Mouse (Mus musculus) liver, embryonic 15.5 days (tissue): ENCODE measurements at regions not wholly inside any gene's neighbourhood (a gene's known extent, or its start where the extent isn't known, plus 50 kb on each side); places are given as distances from the start of the nearest gene placed in this dataset.

Experiments
- ATAC-seq: fragments of 200-750 bp; cut with Nextera tagmentation; 2 replicates; pipeline ENCODE4 v1.8.0; 2017; ENCODE audit warnings: moderate number of reproducible peaks, mild to moderate bottlenecking, moderate library complexity; ENCODE audit not compliant: insufficient read depth
- H3K27ac ChIP-seq: fragments of 300-500 bp; sonication (generic); replicated peaks from 2 replicates; pipeline ENCODE4 v1.5.1; 2015; ENCODE audit warnings: mild to moderate bottlenecking, inconsistent platforms
- H3K27me3 ChIP-seq: fragments of 300-500 bp; sonication (generic); 2 replicates; pipeline ENCODE4 v1.6.1; 2015; ENCODE audit warnings: mild to moderate bottlenecking, inconsistent platforms
- H3K36me3 ChIP-seq: fragments of 300-500 bp; sonication (generic); replicated peaks from 2 replicates; pipeline ENCODE4 v1.6.1; 2015; ENCODE audit warnings: moderate library complexity, mild to moderate bottlenecking, inconsistent platforms
- H3K4me1 ChIP-seq: fragments of 300-500 bp; sonication (generic); replicated peaks from 2 replicates; pipeline ENCODE4 v1.6.1; 2015; ENCODE audit warnings: inconsistent platforms
- H3K4me2 ChIP-seq: fragments of 300-500 bp; sonication (generic); 2 replicates; pipeline ENCODE4 v1.6.1; 2015; ENCODE audit warnings: moderate library complexity, mild to moderate bottlenecking, inconsistent platforms
- H3K4me3 ChIP-seq: fragments of 300-500 bp; sonication (generic); replicated peaks from 2 replicates; pipeline ENCODE4 v1.5.1; 2015; ENCODE audit warnings: mild to moderate bottlenecking, inconsistent platforms
- H3K9ac ChIP-seq: fragments of 300-500 bp; sonication (generic); 2 replicates; pipeline ENCODE4 v1.6.1; 2015; ENCODE audit warnings: moderate library complexity, mild to moderate bottlenecking, inconsistent platforms
- H3K9me3 ChIP-seq: fragments of 300-500 bp; sonication (generic); replicated peaks from 2 replicates; pipeline ENCODE4 v1.6.1; 2016; ENCODE audit warnings: inconsistent platforms
- WGBS: fragments of 180-500 bp; shearing (Covaris S2); methylation state at CpG from one replicate; pipeline ENCODE4 v1.1.7; 2015; ENCODE audit warnings: mixed read lengths; ENCODE audit not compliant: insufficient replicate concordance; 5-methylcytosine and 5-hydroxymethylcytosine counted together

GRCm38 (mm10) chr13:54285968-54286367, 85.2 kb upstream of the Cplx2 start:
- H3K9ac ChIP-seq: no peak overlapping the region
- 66% methylated on average over 10 of the region's 10 CpGs for WGBS
- peaks cover 12% of the 10 kb centered on the region; the same call in 1 of the 2 replicates for H3K27me3 ChIP-seq
- no peak overlapping the region for H3K4me3 ChIP-seq
- no peaks in the 10 kb centered on the region for H3K36me3 ChIP-seq
- no peak overlapping the region for H3K27ac ChIP-seq
- H3K4me1 ChIP-seq: no peaks in the 10 kb centered on the region
- H3K9me3 ChIP-seq: no peaks in the 10 kb centered on the region
- no peak for ATAC-seq
- no peak overlapping the region for H3K4me2 ChIP-seq

DNA sequence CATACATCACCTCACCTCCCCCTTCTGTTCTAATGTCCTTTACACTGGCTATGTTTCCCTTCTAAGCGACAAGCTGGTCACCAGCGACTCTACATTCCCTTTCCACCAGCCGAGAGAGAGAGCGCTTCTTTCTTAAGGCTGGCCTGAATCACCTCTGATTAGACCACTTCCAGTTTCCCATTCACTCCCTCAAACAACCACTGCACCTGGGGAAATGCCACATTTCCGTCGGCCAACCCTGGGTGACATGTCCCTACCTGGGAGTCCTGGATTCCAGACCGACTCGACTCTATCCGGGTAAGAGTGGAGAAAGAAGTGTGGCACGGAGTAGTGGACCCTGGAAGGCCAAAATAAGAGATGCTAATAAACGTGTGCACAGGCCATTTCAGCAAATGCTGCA, 84.5 kb upstream of the Cplx2 start:
- Histone ChIP-seq H3K27me3 (peaks cover 11% of the 10 kb centered on the region; the same call in 1 of the 2 replicates), H3K27ac (no peak overlapping the region), H3K9me3 (no peaks in the 10 kb centered on the region), H3K9ac (no peak overlapping the region), H3K4me2 (no peak overlapping the region), H3K4me1 (no peaks in the 10 kb centered on the region), H3K4me3 (no peak overlapping the region), H3K36me3 (no peaks in the 10 kb centered on the region)
- ATAC-seq: no peak
- WGBS: 71% methylated on average over 11 of the region's 11 CpGs

- H3K27ac ChIP-seq: no peak overlapping the region
- H3K9ac ChIP-seq: no peak overlapping the region
- no peak overlapping the region for H3K4me3 ChIP-seq
- H3K27me3 ChIP-seq: no peaks in the 10 kb centered on the region
- H3K36me3 ChIP-seq: no peaks in the 10 kb centered on the region
- no peak overlapping the region for H3K4me2 ChIP-seq
- no peak for ATAC-seq
- WGBS: 76% methylated on average over 9 of the region's 9 CpGs
- H3K4me1 ChIP-seq: no peaks in the 10 kb centered on the region
- no peaks in the 10 kb centered on the region for H3K9me3 ChIP-seq
Measured at GRCm38 (mm10) chr13:54290066-54290465, 81.1 kb upstream of the Cplx2 start.

- H3K9ac ChIP-seq: no peak overlapping the region
- no peak overlapping the region for H3K4me3 ChIP-seq
- H3K27ac ChIP-seq: no peak overlapping the region
- no peaks in the 10 kb centered on the region for H3K27me3 ChIP-seq
- no peaks in the 10 kb centered on the region for H3K36me3 ChIP-seq
- WGBS: 57% methylated on average over 6 of the region's 6 CpGs
- ATAC-seq: no peak
- no peaks in the 10 kb centered on the region for H3K4me1 ChIP-seq
- H3K4me2 ChIP-seq: no peak overlapping the region
- no peaks in the 10 kb centered on the region for H3K9me3 ChIP-seq
Measured at GRCm38 (mm10) chr13:54292394-54292793, 78.8 kb upstream of the Cplx2 start.

DNA sequence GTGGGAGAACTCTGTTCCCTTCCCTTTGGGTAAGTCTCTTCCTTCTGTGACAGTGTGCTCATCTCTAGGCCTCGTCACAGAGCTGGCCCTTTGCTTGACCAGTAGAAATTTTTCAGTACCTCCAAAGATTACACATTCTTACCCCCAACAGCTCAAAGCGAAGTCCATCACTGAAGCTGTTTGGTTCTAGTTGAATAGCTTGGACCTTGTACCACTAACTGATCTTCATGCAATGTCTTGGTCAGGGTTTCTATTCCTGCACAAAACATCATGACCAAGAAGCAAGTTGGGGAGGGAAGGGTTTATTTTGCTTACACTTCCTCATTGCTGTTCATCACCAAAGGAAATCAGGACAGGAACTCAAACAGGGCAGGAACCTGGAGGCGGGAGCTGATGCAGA, 78.1 kb upstream of the Cplx2 start:
- H3K27ac ChIP-seq: no peak overlapping the region
- H3K36me3 ChIP-seq: no peaks in the 10 kb centered on the region
- no peaks in the 10 kb centered on the region for H3K9me3 ChIP-seq
- H3K4me1 ChIP-seq: no peaks in the 10 kb centered on the region
- H3K4me2 ChIP-seq: no peak overlapping the region
- no peak overlapping the region for H3K4me3 ChIP-seq
- H3K9ac ChIP-seq: no peak overlapping the region
- ATAC-seq: no peak
- no peaks in the 10 kb centered on the region for H3K27me3 ChIP-seq
- WGBS: 42% methylated on average over 3 of the region's 3 CpGs

DNA sequence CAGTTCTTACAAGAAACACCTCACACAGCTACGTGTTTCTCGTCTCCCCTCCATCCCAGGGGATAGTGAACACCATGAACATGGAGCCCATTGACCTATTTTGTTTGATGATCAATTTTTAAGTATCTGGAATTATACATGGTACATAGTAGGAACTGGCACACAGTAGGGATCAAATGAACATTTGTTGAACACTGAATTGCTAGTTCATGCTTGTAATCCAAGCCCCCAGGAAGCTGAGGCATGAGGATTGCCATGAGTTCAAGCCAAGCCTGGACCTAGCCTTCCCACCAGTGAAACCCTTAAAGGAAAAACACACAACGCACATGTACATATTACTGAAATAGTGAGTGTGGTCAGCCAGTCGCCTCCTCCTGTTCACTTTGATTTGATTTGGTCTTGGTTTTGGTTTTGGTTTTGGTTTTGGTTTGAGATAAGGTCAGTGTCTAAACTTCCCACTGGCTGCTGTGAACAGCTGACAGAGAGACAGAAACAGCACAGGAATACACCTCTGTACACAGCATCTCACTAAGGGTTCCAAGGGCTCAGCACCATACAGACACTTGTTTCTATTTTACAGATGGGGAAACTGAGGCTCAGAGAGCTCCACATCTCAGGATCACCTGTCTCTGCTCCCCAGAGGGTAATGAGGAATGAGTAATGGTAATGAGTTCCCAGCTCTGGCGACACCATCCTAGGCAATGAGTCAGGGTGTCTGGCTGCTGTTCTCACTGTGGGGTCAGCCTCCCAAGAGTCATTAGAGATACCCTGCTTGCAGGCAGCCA, 75.5 kb upstream of the Cplx2 start:
- Histone ChIP-seq H3K4me2 (no peak overlapping the region), H3K36me3 (no peaks in the 10 kb centered on the region), H3K9me3 (no peaks in the 10 kb centered on the region), H3K4me3 (no peak overlapping the region), H3K9ac (no peak overlapping the region), H3K4me1 (no peaks in the 10 kb centered on the region), H3K27ac (no peak overlapping the region), H3K27me3 (0 out of 2 replicates have a peak, but pooled peaks cover 3% of the 10 kb centered on the region)
- WGBS: 40% methylated on average over 5 of the region's 5 CpGs
- ATAC-seq: no peak

DNA sequence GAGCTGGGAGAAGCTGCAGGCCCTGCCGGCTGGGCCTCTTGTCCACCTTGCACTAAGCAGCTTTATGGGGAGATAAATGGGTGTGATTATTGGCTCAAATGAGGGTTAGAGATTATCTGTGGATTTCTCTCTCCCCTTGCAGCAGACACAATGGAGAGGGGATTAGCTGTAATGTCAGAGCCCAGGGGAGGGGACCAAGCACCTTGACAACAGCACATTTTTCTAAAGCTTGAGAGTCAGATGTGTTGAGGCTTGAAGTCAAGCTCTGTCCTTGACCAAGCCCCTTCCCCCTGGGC, 74.9 kb upstream of the Cplx2 start:
- H3K36me3 ChIP-seq: no peaks in the 10 kb centered on the region
- no peak overlapping the region for H3K4me2 ChIP-seq
- H3K27me3 ChIP-seq: peaks cover 9% of the 10 kb centered on the region
- no peaks in the 10 kb centered on the region for H3K9me3 ChIP-seq
- no peak overlapping the region for H3K27ac ChIP-seq
- no peak overlapping the region for H3K4me3 ChIP-seq
- ATAC-seq: no peak
- no peak overlapping the region for H3K9ac ChIP-seq
- no peaks in the 10 kb centered on the region for H3K4me1 ChIP-seq
- WGBS: 30% methylated on average over 1 of the region's 1 CpGs

GRCm38 (mm10) chr13:54298851-54299250, 72.3 kb upstream of the Cplx2 start:
- H3K36me3 ChIP-seq: no peaks in the 10 kb centered on the region
- H3K4me3 ChIP-seq: no peak overlapping the region
- ATAC-seq: no peak
- H3K9ac ChIP-seq: no peak overlapping the region
- no peaks in the 10 kb centered on the region for H3K9me3 ChIP-seq
- H3K4me1 ChIP-seq: 0 out of 2 replicates have a peak, but pooled peaks cover 5% of the 10 kb centered on the region
- no peak overlapping the region for H3K4me2 ChIP-seq
- H3K27ac ChIP-seq: no peak overlapping the region
- 68% methylated on average over 8 of the region's 8 CpGs for WGBS
- H3K27me3 ChIP-seq: peaks cover 35% of the 10 kb centered on the region

DNA sequence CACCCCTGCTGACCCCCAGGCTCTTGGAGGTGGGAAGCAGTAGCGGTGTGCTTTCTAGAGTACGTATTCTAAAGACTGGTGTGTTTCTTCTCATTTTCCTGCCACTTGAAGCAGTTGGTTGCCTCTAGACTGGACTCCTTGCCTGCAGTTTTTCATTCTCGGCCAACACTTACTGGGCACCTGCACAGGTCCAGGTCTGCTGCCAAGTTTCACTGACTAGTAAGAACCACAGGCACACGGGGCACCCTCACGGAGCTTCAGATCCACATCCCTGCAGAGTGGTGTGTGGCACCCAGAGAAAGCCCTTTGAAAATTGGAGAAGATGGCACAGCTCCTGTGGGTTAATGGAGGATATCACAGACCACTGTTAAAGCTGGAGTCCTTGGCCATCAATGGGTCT, 71.9 kb upstream of the Cplx2 start:
- no peak for ATAC-seq
- Histone ChIP-seq H3K36me3 (no peaks in the 10 kb centered on the region), H3K4me3 (no peak overlapping the region), H3K4me1 (0 out of 2 replicates have a peak, but pooled peaks cover 5% of the 10 kb centered on the region), H3K4me2 (no peak overlapping the region), H3K27ac (no peak overlapping the region), H3K9me3 (no peaks in the 10 kb centered on the region), H3K9ac (no peak overlapping the region), H3K27me3 (peaks cover 39% of the 10 kb centered on the region)
- 69% methylated on average over 5 of the region's 5 CpGs for WGBS

DNA sequence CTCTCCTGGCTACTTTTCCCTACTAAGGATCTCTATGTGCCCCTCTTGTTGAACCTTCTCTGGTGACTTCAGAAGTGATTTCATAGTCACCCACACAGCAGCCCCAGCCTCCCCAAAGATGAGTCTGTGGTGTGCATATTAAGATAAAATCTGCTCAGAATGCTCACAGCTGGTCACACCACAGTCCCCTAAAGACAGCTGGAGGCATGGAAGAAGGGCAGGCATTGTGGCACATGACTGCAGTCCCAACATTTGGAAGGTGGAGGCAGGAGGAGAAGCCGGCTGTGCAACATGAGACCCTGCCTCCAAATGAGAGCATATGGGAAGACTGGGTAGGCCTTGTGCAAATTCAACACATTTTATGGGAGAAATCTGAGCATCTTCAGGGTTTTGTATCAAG, 70.0 kb upstream of the Cplx2 start:
- Histone ChIP-seq H3K27ac (no peak overlapping the region), H3K4me1 (0 out of 2 replicates have a peak, but pooled peaks cover 5% of the 10 kb centered on the region), H3K4me2 (no peak overlapping the region), H3K27me3 (peaks cover 44% of the 10 kb centered on the region), H3K9ac (no peak overlapping the region), H3K36me3 (no peaks in the 10 kb centered on the region), H3K4me3 (no peak overlapping the region), H3K9me3 (no peaks in the 10 kb centered on the region)
- WGBS: 42% methylated on average over 1 of the region's 1 CpGs
- ATAC-seq: no peak

DNA sequence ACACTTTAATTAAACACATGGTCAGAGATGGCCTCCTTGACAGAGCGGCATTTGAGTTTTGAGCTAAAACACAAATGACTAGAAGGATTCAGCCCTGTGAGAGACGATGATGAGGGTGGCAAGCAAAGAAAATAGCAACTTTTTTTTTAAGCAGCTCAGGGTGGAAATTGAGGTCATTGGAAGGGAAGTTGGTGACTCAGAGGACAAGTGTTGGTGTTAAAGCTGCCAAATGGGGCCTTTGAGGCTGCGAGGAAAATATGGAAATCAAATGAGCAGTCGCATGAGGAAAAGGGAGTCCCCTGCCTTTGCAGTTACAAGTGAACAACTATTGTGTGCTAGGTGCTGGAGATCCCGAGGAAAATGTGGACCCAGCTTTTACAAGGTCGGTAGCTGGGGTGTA, 69.5 kb upstream of the Cplx2 start:
- Histone ChIP-seq H3K4me3 (no peak overlapping the region), H3K27ac (no peak overlapping the region)

More for the DNA sequence above, 69.5 kb upstream of the Cplx2 start:
- H3K9ac ChIP-seq: no peak overlapping the region
- H3K4me2 ChIP-seq: 0 out of 2 replicates have a peak overlapping the region, but pooled peaks have one; percentile 73
- H3K9me3 ChIP-seq: no peaks in the 10 kb centered on the region
- H3K4me1 ChIP-seq: 0 out of 2 replicates have a peak, but pooled peaks cover 5% of the 10 kb centered on the region
- H3K27me3 ChIP-seq: peaks cover 44% of the 10 kb centered on the region
- 29% methylated on average over 6 of the region's 6 CpGs for WGBS
- no peak for ATAC-seq
- H3K36me3 ChIP-seq: no peaks in the 10 kb centered on the region
